Mouse (Mus musculus) embryonic facial prominence, embryonic 13.5 days (tissue): ENCODE results near the gene Entr1. TPM values are rescaled to one million over a fixed set of nuclear protein-coding genes. Genes with fewer than 3 reads are reported as not detected.

Experiments used
- ATAC-seq: fragments of 200-750 bp; cut with Nextera tagmentation; 2 replicates; pipeline ENCODE4 v1.8.0; 2017; ENCODE audit warnings: low read depth; ENCODE audit not compliant: insufficient number of reproducible peaks, insufficient read depth, low FRiP score, low TSS enrichment
- H3K27ac ChIP-seq: fragments of 300-500 bp; sonication (generic); 2 replicates; pipeline ENCODE4 v1.5.1; 2015; ENCODE audit warnings: moderate library complexity, mild to moderate bottlenecking, inconsistent platforms
- H3K27me3 ChIP-seq: fragments of 300-500 bp; sonication (generic); 2 replicates; pipeline ENCODE4 v1.6.1; 2015; ENCODE audit warnings: mild to moderate bottlenecking, inconsistent platforms
- H3K36me3 ChIP-seq: fragments of 300-500 bp; sonication (generic); 2 replicates; pipeline ENCODE4 v1.6.1; 2015; ENCODE audit warnings: mild to moderate bottlenecking, inconsistent platforms
- H3K4me1 ChIP-seq: fragments of 300-500 bp; sonication (generic); 2 replicates; pipeline ENCODE4 v1.6.1; 2015; ENCODE audit warnings: inconsistent platforms
- H3K4me2 ChIP-seq: fragments of 300-500 bp; sonication (generic); 2 replicates; pipeline ENCODE4 v1.6.1; 2015; ENCODE audit warnings: moderate library complexity, mild to moderate bottlenecking, inconsistent platforms
- H3K4me3 ChIP-seq: fragments of 300-500 bp; sonication (generic); 2 replicates; pipeline ENCODE4 v1.5.1; 2015; ENCODE audit warnings: mild to moderate bottlenecking, inconsistent platforms
- H3K9ac ChIP-seq: fragments of 300-500 bp; sonication (generic); 2 replicates; pipeline ENCODE4 v1.6.1; 2015; ENCODE audit warnings: mild to moderate bottlenecking, inconsistent platforms
- H3K9me3 ChIP-seq: fragments of 300-500 bp; sonication (generic); 2 replicates; pipeline ENCODE4 v1.6.1; 2016; ENCODE audit warnings: inconsistent platforms
- WGBS: fragments of 180-500 bp; shearing (Covaris S2); methylation state at CpG from one replicate; pipeline ENCODE4 v1.1.7; 2015; ENCODE audit warnings: mixed read lengths; 5-methylcytosine and 5-hydroxymethylcytosine counted together
- polyA plus RNA-seq: library from polyadenylated mRNA; unstranded; fragments of >200 nt; fragmentation: Nextera tagmentation; extraction: Ambion mirVana; gene quantifications from 2 replicates; pipeline ENCODE4 v1.2.1, GENCODE M21; 2015

The Entr1 gene
- polyA plus RNA-seq, 1 experiment from 2014 or later: 142 TPM

- Histone ChIP-seq H3K4me2 (no peak overlapping the region), H3K9ac (no peak overlapping the region)
- 95% methylated on average over 2 of the region's 2 CpGs for WGBS
Observed at GRCm38 (mm10) chr2:26341510-26341981, 47.6 kb downstream of the Entr1 start.

GRCm38 (mm10) chr2:26339204-26339551 lies 49.9 kb downstream of the Entr1 start:
- ATAC-seq: no peak
- Histone ChIP-seq H3K9ac (no peak overlapping the region), H3K36me3 (peaks cover 59% of the 10 kb centered on the region), H3K4me3 (no peak overlapping the region), H3K4me1 (no peaks in the 10 kb centered on the region), H3K27ac (no peak overlapping the region), H3K9me3 (no peaks in the 10 kb centered on the region), H3K4me2 (no peak overlapping the region), H3K27me3 (no peaks in the 10 kb centered on the region)
- 88% methylated on average over 5 of the region's 5 CpGs for WGBS

More at GRCm38 (mm10) chr2:26341510-26341981, 47.6 kb downstream of the Entr1 start:
- H3K9me3 ChIP-seq: no peaks in the 10 kb centered on the region
- peaks cover 82% of the 10 kb centered on the region for H3K36me3 ChIP-seq
- H3K4me1 ChIP-seq: no peaks in the 10 kb centered on the region
- no peaks in the 10 kb centered on the region for H3K27me3 ChIP-seq
- no peak for ATAC-seq
- no peak overlapping the region for H3K27ac ChIP-seq
- no peak overlapping the region for H3K4me3 ChIP-seq

- ATAC-seq: no peak
- H3K4me1 ChIP-seq: no peaks in the 10 kb centered on the region
- H3K27me3 ChIP-seq: no peaks in the 10 kb centered on the region
- no peak overlapping the region for H3K4me3 ChIP-seq
- H3K27ac ChIP-seq: no peak overlapping the region
- no peaks in the 10 kb centered on the region for H3K9me3 ChIP-seq
- H3K4me2 ChIP-seq: no peak overlapping the region
- no peak overlapping the region for H3K9ac ChIP-seq
- 88% methylated on average over 9 of the region's 13 CpGs for WGBS
- H3K36me3 ChIP-seq: peaks cover 52% of the 10 kb centered on the region
Observed at GRCm38 (mm10) chr2:26338302-26339203, 50.6 kb downstream of the Entr1 start.

Other genes starting within 250 kb of the Entr1 start
- 0.12 and 0.15 TPM in 2 replicates for gene Lhx3, start 181.0 kb downstream of the Entr1 start, polyA plus RNA-seq
- 14.6 and 18.3 TPM in 2 replicates for gene Qsox2, start 151.8 kb downstream of the Entr1 start, polyA plus RNA-seq
- gene Ccdc187, start 94.8 kb downstream of the Entr1 start, polyA plus RNA-seq: 0.10 and 0.28 TPM in 2 replicates
- gene Gpsm1, start 73.8 kb downstream of the Entr1 start, polyA plus RNA-seq: 54.8 and 57.0 TPM in 2 replicates
- 31.4 and 32.1 TPM in 2 replicates for gene Dnlz, start 37.2 kb downstream of the Entr1 start, polyA plus RNA-seq
- 0.81 and 1.3 TPM in 2 replicates for gene Card9, start 28.4 kb downstream of the Entr1 start, polyA plus RNA-seq
- 33.9 and 38.9 TPM in 2 replicates for gene Snapc4, start 8.7 kb downstream of the Entr1 start, polyA plus RNA-seq
- gene Pmpca, start within 50 bp of the Entr1 start, polyA plus RNA-seq: 92.3 and 98.7 TPM in 2 replicates
- gene Inpp5e, start 19.9 kb upstream of the Entr1 start, polyA plus RNA-seq: 24.2 and 24.5 TPM in 2 replicates
- gene Sec16a, start 55.9 kb upstream of the Entr1 start, polyA plus RNA-seq: 22.7 and 27.9 TPM in 2 replicates
- 17.3 and 17.8 TPM in 2 replicates for gene Notch1, start 127.3 kb upstream of the Entr1 start, polyA plus RNA-seq
- 88.5 and 92.7 TPM in 2 replicates for gene Egfl7, start 190.7 kb upstream of the Entr1 start, polyA plus RNA-seq
- not detected in 2 replicates for gene Gm20532, start 197.3 kb upstream of the Entr1 start, polyA plus RNA-seq
- 23.4 and 25.2 TPM in 2 replicates for gene Agpat2, start 215.1 kb upstream of the Entr1 start, polyA plus RNA-seq
- gene Fam69b, start 239.1 kb upstream of the Entr1 start, polyA plus RNA-seq: 65.6 and 66.6 TPM in 2 replicates